Mouse (Mus musculus) thymus, postnatal 14 days (tissue): ENCODE measurements around the gene Sgf29.

ENCODE experiments used
- DNase-seq: peaks from one replicate; pipeline ENCODE4 v3.0.0; 2021

The Sgf29 gene

GRCm38 (mm10) chr7:126649231-126650051 is at the start of gene Sgf29:
Sgf29 (plus strand) TSS chr7:126649309.
- DNase-seq, result peak; percentile 95

- DNase-seq, result no peak
Observed at GRCm38 (mm10) chr7:126601896-126602295, 47.2 kb upstream of the Sgf29 start.

- DNase-seq, result no peak
Observed at GRCm38 (mm10) chr7:126602650-126603049, 46.5 kb upstream of the Sgf29 start.

- DNase-seq, result peak; percentile 31
Observed at GRCm38 (mm10) chr7:126606611-126607010, 42.5 kb upstream of the Sgf29 start.

- DNase-seq, result no peak
Observed at GRCm38 (mm10) chr7:126607064-126607463, 42.0 kb upstream of the Sgf29 start.

GRCm38 (mm10) chr7:126607796-126608195 is 41.3 kb upstream of the Sgf29 start:
- no peak for DNase-seq

- no peak for DNase-seq
Observed at GRCm38 (mm10) chr7:126612736-126613135, 36.4 kb upstream of the Sgf29 start.

- DNase-seq, result no peak
Observed at GRCm38 (mm10) chr7:126616707-126617106, 32.4 kb upstream of the Sgf29 start.

- DNase-seq, result no peak
Observed at GRCm38 (mm10) chr7:126619559-126620275, 29.4 kb upstream of the Sgf29 start.

GRCm38 (mm10) chr7:126621452-126622359 is 27.4 kb upstream of the Sgf29 start:
- DNase-seq, result no peak

- no peak for DNase-seq
Observed at GRCm38 (mm10) chr7:126623381-126623780, 25.7 kb upstream of the Sgf29 start.

- no peak for DNase-seq
Observed at GRCm38 (mm10) chr7:126624774-126625173, 24.3 kb upstream of the Sgf29 start.

- DNase-seq, result no peak
Observed at GRCm38 (mm10) chr7:126625369-126625768, 23.7 kb upstream of the Sgf29 start.

- DNase-seq, result no peak
Observed at GRCm38 (mm10) chr7:126625807-126626600, 23.1 kb upstream of the Sgf29 start.

- DNase-seq, result no peak
Observed at GRCm38 (mm10) chr7:126628111-126628510, 21.0 kb upstream of the Sgf29 start.

GRCm38 (mm10) chr7:126629915-126630314 is 19.2 kb upstream of the Sgf29 start:
- DNase-seq, result no peak

- DNase-seq, result no peak
Observed at GRCm38 (mm10) chr7:126630824-126631518, 18.1 kb upstream of the Sgf29 start, which contains the start of gene Nupr1. Nupr1 (minus strand) TSS chr7:126630861.

GRCm38 (mm10) chr7:126632478-126632877 is 16.6 kb upstream of the Sgf29 start:
- DNase-seq, result no peak

- DNase-seq, result no peak
Observed at GRCm38 (mm10) chr7:126635375-126635774, 13.7 kb upstream of the Sgf29 start.

- DNase-seq, result peak; percentile 54
Observed at GRCm38 (mm10) chr7:126636733-126637520, 12.2 kb upstream of the Sgf29 start.
